ENCODE assay signal across 9 mouse cellular contexts in genomic region chr1:171566777-171567176, GRCm38 (mm10). TPM values are rescaled to one million over a fixed set of nuclear protein-coding genes. Genes with fewer than 3 reads are reported as not detected.
DNase-seq lines count a peak whose midpoint lies in the region; ATAC-seq and TF ChIP-seq lines count a peak whose summit lies in the region.
"Had no signal": no experiment of that assay in that cellular context is flagged by ENCODE, and none has a peak within 500 bp of the region (broad histone marks: within the 10 kb centered on the region; RNA-seq: fewer than 3 reads in every experiment).

No protein-coding gene starts in this region.

- H3K27ac ChIP-seq in heart, embryonic 12.5 days (ENCODE audit: poor library complexity, severe bottlenecking): no peak overlapping the region
- no peak overlapping the region for H3K27ac ChIP-seq in heart, embryonic 16.5 days (ENCODE audit: low read length)
- H3K27ac ChIP-seq in kidney, postnatal 0 days: no peak overlapping the region
- no peak overlapping the region for H3K27ac ChIP-seq in small intestine, adult 2 months (ENCODE audit: insufficient read depth, low read depth, low read length)
- H3K27ac ChIP-seq: limb, embryonic 12.5 days had no signal

- H3K27me3 ChIP-seq in heart, embryonic 12.5 days (replicated peaks): no peaks in the 10 kb centered on the region
- no peaks in the 10 kb centered on the region for H3K27me3 ChIP-seq in heart, embryonic 16.5 days (ENCODE audit: control insufficient read depth, insufficient read depth, low read length)
- no peaks in the 10 kb centered on the region for H3K27me3 ChIP-seq in kidney, postnatal 0 days (ENCODE audit: insufficient read depth, low read length)
- H3K27me3 ChIP-seq in small intestine, adult 2 months (ENCODE audit: control insufficient read depth, insufficient read depth, low read length): no peaks in the 10 kb centered on the region
- H3K27me3 ChIP-seq: limb, embryonic 12.5 days had no signal

- no peak overlapping the region for H3K9ac ChIP-seq in heart, embryonic 12.5 days
- no peak overlapping the region for H3K9ac ChIP-seq in heart, embryonic 16.5 days (ENCODE audit: low read length)
- no peak overlapping the region for H3K9ac ChIP-seq in kidney, postnatal 0 days (ENCODE audit: low read depth, low read length)
- H3K9ac ChIP-seq: limb, embryonic 12.5 days had no signal

- peak; percentile 79 for TF ChIP-seq CTCF in kidney, postnatal 0 days (IDR thresholded peaks at IDR 0.05; ENCODE audit: low read depth)
- 0 out of 2 replicates have a peak, but pooled peaks have one; percentile 19 for TF ChIP-seq CTCF in small intestine, adult 2 months (IDR thresholded peaks at IDR 0.05; ENCODE audit: extremely low read depth, insufficient read length, insufficient replicate concordance, low read depth, low read length)

- H3K36me3 ChIP-seq in heart, embryonic 12.5 days: no peaks in the 10 kb centered on the region
- no peaks in the 10 kb centered on the region for H3K36me3 ChIP-seq in heart, embryonic 16.5 days (ENCODE audit: control insufficient read depth, insufficient read depth)
- no peaks in the 10 kb centered on the region for H3K36me3 ChIP-seq in kidney, postnatal 0 days (ENCODE audit: insufficient read depth, low read length)
- H3K36me3 ChIP-seq in small intestine, adult 2 months (ENCODE audit: control insufficient read depth, insufficient read depth, low read length): no peaks in the 10 kb centered on the region
- H3K36me3 ChIP-seq: limb, embryonic 12.5 days had no signal

- H3K4me1 ChIP-seq in heart, embryonic 12.5 days (replicated peaks): 0 out of 2 replicates have a peak, but pooled peaks cover 2% of the 10 kb centered on the region
- no peaks in the 10 kb centered on the region for H3K4me1 ChIP-seq in heart, embryonic 16.5 days (ENCODE audit: control insufficient read depth, insufficient read depth, low read length)
- H3K4me1 ChIP-seq in kidney, postnatal 0 days (replicated peaks; ENCODE audit: insufficient read depth, low read length): no peaks in the 10 kb centered on the region
- H3K4me1 ChIP-seq in small intestine, adult 2 months (ENCODE audit: control insufficient read depth, insufficient read depth, insufficient read length, low read length): no peaks in the 10 kb centered on the region
- H3K4me1 ChIP-seq: limb, embryonic 12.5 days had no signal

- H3K9me3 ChIP-seq in heart, embryonic 12.5 days (replicated peaks): no peaks in the 10 kb centered on the region
- H3K9me3 ChIP-seq in heart, embryonic 16.5 days (replicated peaks; ENCODE audit: control insufficient read depth, low read length): no peaks in the 10 kb centered on the region
- no peaks in the 10 kb centered on the region for H3K9me3 ChIP-seq in kidney, postnatal 0 days (replicated peaks; ENCODE audit: low read length)
- H3K9me3 ChIP-seq: limb, embryonic 12.5 days had no signal

- WGBS in heart, embryonic 12.5 days: 22% methylated on average over 8 of the region's 8 CpGs
- 21% methylated on average over 8 of the region's 8 CpGs for WGBS in heart, embryonic 16.5 days
- 24% methylated on average over 8 of the region's 8 CpGs for WGBS in kidney, postnatal 0 days
- WGBS in small intestine, adult 2 months: 17% methylated on average over 8 of the region's 8 CpGs

- DNase-seq in heart, adult 8-10 months (ENCODE audit: low spot score): peak; percentile 44
- peak; percentile 86 for DNase-seq in R1 (ENCODE audit: low read depth, low spot score)
- peak; percentile 16 for DNase-seq in cerebellum, adult 9-11 months
- DNase-seq in kidney, postnatal 0 days (ENCODE audit: low spot score): peak; percentile 87
- peak; percentile 61 for DNase-seq in lung, postnatal 25 days (ENCODE audit: low spot score)

- no peak overlapping the region for H3K4me3 ChIP-seq in heart, embryonic 12.5 days
- H3K4me3 ChIP-seq in heart, embryonic 16.5 days (ENCODE audit: low read length): no peak overlapping the region
- no peak overlapping the region for H3K4me3 ChIP-seq in kidney, postnatal 0 days (replicated peaks; ENCODE audit: low read depth, low read length)
- H3K4me3 ChIP-seq in small intestine, adult 2 months (ENCODE audit: low read depth, low read length): no peak overlapping the region
- H3K4me3 ChIP-seq: limb, embryonic 12.5 days had no signal

- no peak for ATAC-seq in heart, embryonic 12.5 days (ENCODE audit: insufficient number of reproducible peaks, low FRiP score)
- peak; percentile 55; the same call in 1 of the 2 replicates for ATAC-seq in heart, embryonic 16.5 days (replicated peaks; ENCODE audit: extremely low read depth, insufficient read depth, low FRiP score)
- no peak for ATAC-seq in kidney, postnatal 0 days (replicated peaks; ENCODE audit: low FRiP score, low read depth)

- no peak overlapping the region for H3K4me2 ChIP-seq in heart, embryonic 12.5 days
- H3K4me2 ChIP-seq in heart, embryonic 16.5 days (ENCODE audit: low read depth, low read length): no peak overlapping the region
- no peak overlapping the region for H3K4me2 ChIP-seq in kidney, postnatal 0 days (ENCODE audit: low read length)
- H3K4me2 ChIP-seq: limb, embryonic 12.5 days had no signal

- TF ChIP-seq POLR2A in small intestine, adult 2 months (IDR thresholded peaks at IDR 0.05; ENCODE audit: low read depth, low read length): no peak

RNA-seq across cellular contexts. Expression of gene Cd244a, which starts 7.8 kb away (rescaled TPM):
- 1 to 10 TPM in 1 of 4 experiments, under 1 TPM in 3; 0.09 to 1.3 (median 0.17) TPM for total RNA-seq in heart, adult 8-10 months (2022)
- not detected in 2 replicates for polyA plus RNA-seq in heart, embryonic 12.5 days (2016; fragmentation: Nextera tagmentation; extraction: Ambion mirVana)
- 0.76 and 1.1 TPM in 2 replicates for polyA plus RNA-seq in heart, embryonic 16.5 days (2015; fragmentation: Nextera tagmentation; extraction: Ambion mirVana)
- polyA plus RNA-seq in kidney, postnatal 0 days (2015; fragmentation: Nextera tagmentation; extraction: Ambion mirVana): 0.08 and 0.20 TPM in 2 replicates
- polyA plus RNA-seq in small intestine, adult 2 months (2012; rRNA removed): 1.2 and 2.0 TPM in 2 replicates

RNA-seq across cellular contexts. Expression of gene Itln1, which starts 31.7 kb away (rescaled TPM):
- total RNA-seq in heart, adult 8-10 months (2022): not detected
- polyA plus RNA-seq in heart, embryonic 12.5 days (2016; fragmentation: Nextera tagmentation; extraction: Ambion mirVana): not detected in 2 replicates
- polyA plus RNA-seq in heart, embryonic 16.5 days (2015; fragmentation: Nextera tagmentation; extraction: Ambion mirVana): 0.49 TPM in 1 of 2 replicates, not detected in the other
- polyA plus RNA-seq in kidney, postnatal 0 days (2015; fragmentation: Nextera tagmentation; extraction: Ambion mirVana): not detected in 2 replicates
- polyA plus RNA-seq in small intestine, adult 2 months (2012; rRNA removed): 566 and 2,950 TPM in 2 replicates
- polyA plus RNA-seq: limb, embryonic 12.5 days had no signal

RNA-seq across cellular contexts. Expression of gene Ly9, which starts 40.4 kb away (rescaled TPM):
- under 1 TPM; 0.16 to 0.49 (median 0.31) TPM for total RNA-seq in heart, adult 8-10 months (2022)
- 0.10 TPM in 1 of 2 replicates, not detected in the other for polyA plus RNA-seq in heart, embryonic 12.5 days (2016; fragmentation: Nextera tagmentation; extraction: Ambion mirVana)
- polyA plus RNA-seq in heart, embryonic 16.5 days (2015; fragmentation: Nextera tagmentation; extraction: Ambion mirVana): 1.00 and 2.2 TPM in 2 replicates
- 0.17 and 0.24 TPM in 2 replicates for polyA plus RNA-seq in kidney, postnatal 0 days (2015; fragmentation: Nextera tagmentation; extraction: Ambion mirVana)
- polyA plus RNA-seq in small intestine, adult 2 months (2012; rRNA removed): 0.85 and 1.5 TPM in 2 replicates

Comparison
In these comparisons a context has a peak if more than half of its experiments do, and no peak if none do; other contexts are left out.
1. DNase-seq: peak in every context shown above with its lines; median percentile 87 in kidney, postnatal 0 days; 86 in R1; 61 in lung, postnatal 25 days; 44 in heart, adult 8-10 months; 16 in cerebellum, adult 9-11 months.
2. RNA of gene Itln1, which starts 31.7 kb away (polyA plus RNA-seq): 566 to 2,950 TPM in small intestine, adult 2 months; 0.49 TPM in heart, embryonic 16.5 days, not detected in heart, embryonic 12.5 days and not detected in kidney, postnatal 0 days; every median in the first group is over 100 times any median in the second.